Mouse (Mus musculus) adrenal gland, adult 10 weeks (tissue): ENCODE results near the gene Dynlt3. TPM values are rescaled to one million over a fixed set of nuclear protein-coding genes. Genes with fewer than 3 reads are reported as not detected.

Experiments used
- polyA plus RNA-seq: library from polyadenylated mRNA; stranded (reverse); fragments of 350-450 nt; fragmentation: Illumina TruSeq; extraction: RNeasy Lipid Tissue Mini Kit (QIAGEN cat#74804); gene quantifications from one replicate; pipeline ENCODE4 v1.2.3, GENCODE M21; 2014; ENCODE audit warnings: low read depth, low replicate concordance

Dynlt3 gene
- 841 TPM for polyA plus RNA-seq

GRCm38 (mm10) chrX:9662391-9663111, at the start of gene Dynlt3:
Gene Dynlt3 (minus strand): TSS chrX:9663003.

Other genes with a start within 250 kb of the Dynlt3 start
- 26.8 TPM for gene Cybb, start 175.2 kb downstream of the Dynlt3 start, polyA plus RNA-seq
- gene H2al1o, start 90.6 kb downstream of the Dynlt3 start, polyA plus RNA-seq, result not detected
- not detected for gene Hypm, start 183.9 kb upstream of the Dynlt3 start, polyA plus RNA-seq
- not detected for gene H2al3, start 186.7 kb upstream of the Dynlt3 start, polyA plus RNA-seq
- gene Sytl5, start 222.6 kb upstream of the Dynlt3 start, polyA plus RNA-seq, result 14.1 TPM